Mouse (Mus musculus) brain, embryonic 14.5 days (tissue): ENCODE results near the gene Sec31b.

ENCODE experiments used
- CTCF ChIP-seq: fragments of 200-500 bp; IDR thresholded peaks from 2 replicates; pipeline ENCODE4 v1.5.1; 2012; ENCODE audit warnings: inconsistent platforms, mild to moderate bottlenecking, moderate library complexity, borderline replicate concordance; ENCODE audit not compliant: insufficient read depth, insufficient read length; ENCODE audit errors: extremely low read depth
- POLR2A ChIP-seq: fragments of 200-500 bp; IDR thresholded peaks from 2 replicates; pipeline ENCODE4 v1.6.1; 2012; ENCODE audit warnings: mild to moderate bottlenecking, inconsistent platforms, borderline replicate concordance; ENCODE audit not compliant: poor library complexity, insufficient read depth, insufficient read length, severe bottlenecking; ENCODE audit errors: extremely low read depth

GRCm38 (mm10) chr19:44553286-44553685 lies 7.6 kb upstream of the Sec31b start:
- no peak for TF ChIP-seq POLR2A
- TF ChIP-seq CTCF: no peak
